23 mouse cellular contexts compared by ENCODE assay signal in the genomic region with DNA sequence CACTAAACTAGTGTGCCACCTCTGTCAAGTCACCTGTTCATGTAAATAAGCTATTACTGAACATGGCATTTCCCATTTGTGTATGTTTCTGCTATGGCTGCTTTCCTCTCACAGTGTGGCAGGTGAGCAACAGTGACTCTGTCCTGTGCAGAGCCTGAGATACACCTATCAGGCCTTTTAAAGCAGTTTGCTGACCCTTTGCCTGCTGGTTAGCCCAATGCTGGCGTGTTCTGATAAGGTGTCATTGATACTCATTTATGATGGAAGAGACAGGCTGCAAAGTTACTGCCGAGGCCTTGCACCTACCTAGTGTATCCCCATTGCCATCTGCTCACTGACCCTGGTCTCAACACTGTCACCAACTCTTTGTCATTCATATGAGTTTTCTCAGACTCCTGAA.
DNase-seq lines count a peak whose midpoint lies in the region; ATAC-seq and TF ChIP-seq lines count a peak whose summit lies in the region.
"Had no signal": no experiment of that assay in that cellular context is flagged by ENCODE, and none has a peak within 500 bp of the region (broad histone marks: within the 10 kb centered on the region; RNA-seq: fewer than 3 reads in every experiment).

No protein-coding gene starts in this region.

- H3K27me3 ChIP-seq in hindbrain, embryonic 10.5 days (ENCODE audit: insufficient read depth, poor library complexity, severe bottlenecking), result no peaks in the 10 kb centered on the region
- no peaks in the 10 kb centered on the region for H3K27me3 ChIP-seq in hindbrain, embryonic 11.5 days (ENCODE audit: control insufficient read depth, insufficient read depth, low read length)
- no peaks in the 10 kb centered on the region for H3K27me3 ChIP-seq in liver, embryonic 14.5 days (ENCODE audit: control insufficient read depth, insufficient read depth, low read length)
- H3K27me3 ChIP-seq in heart, embryonic 12.5 days (replicated peaks), result no peaks in the 10 kb centered on the region
- H3K27me3 ChIP-seq: CH12.LX; embryonic facial prominence, embryonic 13.5 days; forebrain, embryonic 12.5 days; stomach, embryonic 15.5 days had no signal

- H3K4me3 ChIP-seq in hindbrain, embryonic 10.5 days, result no peak overlapping the region
- H3K4me3 ChIP-seq in hindbrain, embryonic 11.5 days (ENCODE audit: low read depth, low read length), result no peak overlapping the region
- no peak overlapping the region for H3K4me3 ChIP-seq in liver, embryonic 14.5 days (ENCODE audit: insufficient read depth in 1 of 2, low read depth in 2 of 2, low read length in 2 of 2)
- H3K4me3 ChIP-seq in heart, embryonic 12.5 days, result no peak overlapping the region
- H3K4me3 ChIP-seq: embryonic facial prominence, embryonic 13.5 days; erythroblast, embryonic 14.5 days; forebrain, embryonic 12.5 days; stomach, embryonic 15.5 days had no signal

- H3K27ac ChIP-seq in hindbrain, embryonic 10.5 days, result peak overlapping the region; percentile 50; the same call in 1 of the 2 replicates
- H3K27ac ChIP-seq in hindbrain, embryonic 11.5 days (ENCODE audit: low read depth, low read length), result no peak overlapping the region
- peak overlapping the region; percentile 51 for H3K27ac ChIP-seq in liver, embryonic 14.5 days
- no peak overlapping the region for H3K27ac ChIP-seq in heart, embryonic 12.5 days (ENCODE audit: poor library complexity, severe bottlenecking)
- H3K27ac ChIP-seq: embryonic facial prominence, embryonic 13.5 days; forebrain, embryonic 12.5 days; hindbrain, embryonic 14.5 days; stomach, embryonic 15.5 days had no signal

- peak; percentile 75 for TF ChIP-seq EP300 in liver, embryonic 14.5 days (IDR thresholded peaks at IDR 0.05; ENCODE audit: low read depth)

- H3K9ac ChIP-seq in hindbrain, embryonic 11.5 days (ENCODE audit: low read depth, low read length), result no peak overlapping the region
- no peak overlapping the region; the same call in 1 of the 2 replicates for H3K9ac ChIP-seq in liver, embryonic 14.5 days (replicated peaks)
- H3K9ac ChIP-seq in heart, embryonic 12.5 days, result no peak overlapping the region
- H3K9ac ChIP-seq: embryonic facial prominence, embryonic 13.5 days; forebrain, embryonic 12.5 days; forebrain, postnatal 0 days; hindbrain, embryonic 14.5 days; stomach, embryonic 15.5 days had no signal

- peaks cover 31% of the 10 kb centered on the region for H3K4me1 ChIP-seq in hindbrain, embryonic 10.5 days (replicated peaks)
- H3K4me1 ChIP-seq in hindbrain, embryonic 11.5 days (replicated peaks; ENCODE audit: control insufficient read depth, insufficient read depth, low read length), result no peaks in the 10 kb centered on the region
- peaks cover 45 to 50% of the 10 kb centered on the region in 2 experiments for H3K4me1 ChIP-seq in liver, embryonic 14.5 days (replicated peaks; ENCODE audit: control insufficient read depth in 2 of 2, insufficient read depth in 2 of 2, low read length in 1 of 2)
- peaks cover 69% of the 10 kb centered on the region for H3K4me1 ChIP-seq in heart, embryonic 12.5 days (replicated peaks)
- H3K4me1 ChIP-seq: stomach, embryonic 15.5 days had no signal

- 77% methylated on average over 2 of the region's 2 CpGs for WGBS in hindbrain, embryonic 10.5 days
- 52% methylated on average over 2 of the region's 2 CpGs for WGBS in hindbrain, embryonic 11.5 days
- 18% methylated on average over 2 of the region's 2 CpGs for WGBS in liver, embryonic 14.5 days (ENCODE audit: insufficient replicate concordance)
- 80% methylated on average over 2 of the region's 2 CpGs for WGBS in heart, embryonic 12.5 days

- ATAC-seq in hindbrain, embryonic 11.5 days (ENCODE audit: low FRiP score), result no peak
- ATAC-seq in erythroid progenitor cell, adult 5-6 weeks (replicated peaks; ENCODE audit: low FRiP score, poor library complexity, severe bottlenecking), result peak; percentile 23; the same call in 1 of the 2 replicates
- peak; percentile 61 for ATAC-seq in liver, embryonic 14.5 days (ENCODE audit: insufficient read depth)
- ATAC-seq in heart, embryonic 12.5 days (ENCODE audit: insufficient number of reproducible peaks, low FRiP score), result no peak
- ATAC-seq: forebrain, postnatal 0 days; midbrain, embryonic 16.5 days had no signal

- no peaks in the 10 kb centered on the region for H3K36me3 ChIP-seq in hindbrain, embryonic 10.5 days
- H3K36me3 ChIP-seq in hindbrain, embryonic 11.5 days (ENCODE audit: control insufficient read depth, insufficient read depth, low read length), result no peaks in the 10 kb centered on the region
- H3K36me3 ChIP-seq in liver, embryonic 14.5 days (replicated peaks; ENCODE audit: control insufficient read depth, insufficient read depth, low read depth), result no peaks in the 10 kb centered on the region
- peaks cover 4% of the 10 kb centered on the region for H3K36me3 ChIP-seq in heart, embryonic 12.5 days
- H3K36me3 ChIP-seq: embryonic facial prominence, embryonic 13.5 days; forebrain, embryonic 12.5 days; stomach, embryonic 15.5 days had no signal

- H3K4me2 ChIP-seq in hindbrain, embryonic 11.5 days (replicated peaks; ENCODE audit: low read depth, low read length), result no peak overlapping the region
- peak overlapping the region; percentile 15 for H3K4me2 ChIP-seq in liver, embryonic 14.5 days (ENCODE audit: low read depth)
- H3K4me2 ChIP-seq in heart, embryonic 12.5 days, result no peak overlapping the region
- H3K4me2 ChIP-seq: embryonic facial prominence, embryonic 13.5 days; forebrain, embryonic 12.5 days; hindbrain, embryonic 14.5 days; stomach, embryonic 15.5 days had no signal

- H3K9me3 ChIP-seq in hindbrain, embryonic 10.5 days, result no peaks in the 10 kb centered on the region
- H3K9me3 ChIP-seq in hindbrain, embryonic 11.5 days (ENCODE audit: control insufficient read depth, low read length), result no peaks in the 10 kb centered on the region
- no peaks in the 10 kb centered on the region for H3K9me3 ChIP-seq in liver, embryonic 14.5 days (ENCODE audit: control insufficient read depth, low read length)
- no peaks in the 10 kb centered on the region for H3K9me3 ChIP-seq in heart, embryonic 12.5 days (replicated peaks)
- H3K9me3 ChIP-seq: embryonic facial prominence, embryonic 13.5 days; forebrain, embryonic 12.5 days; stomach, embryonic 15.5 days had no signal

- TF ChIP-seq CTCF in liver, embryonic 14.5 days (IDR thresholded peaks at IDR 0.05; ENCODE audit: low read depth), result no peak

- no peak for DNase-seq in hindbrain, embryonic 10.5 days (ENCODE audit: low spot score)
- DNase-seq in hindbrain, embryonic 11.5 days (ENCODE audit: low spot score), result no peak
- peak; percentile 37 to 55 (median 42) for DNase-seq in liver, embryonic 14.5 days (ENCODE audit: low read depth in 3 of 3, low spot score in 3 of 3)
- DNase-seq in layer of hippocampus, postnatal 25 days (ENCODE audit: extremely low spot score in 1 of 2, low spot score in 1 of 2), result no peak
- DNase-seq in urinary bladder, postnatal 10 days (ENCODE audit: low spot score), result no peak
- DNase-seq: adrenal gland, postnatal 10 days; cerebellum, adult 18-20 months; cerebellum, postnatal 10 days; forebrain, postnatal 0 days; heart, postnatal 36 days; kidney, adult 18-20 months; kidney, postnatal 36 days; lung, postnatal 36 days; right cerebral cortex, postnatal 25 days had no signal

Comparison
In these comparisons a context has a peak if more than half of its experiments do, and no peak if none do; other contexts are left out.
1. H3K27ac ChIP-seq: peak in hindbrain, embryonic 10.5 days (single experiment) and liver, embryonic 14.5 days (single experiment); none in hindbrain, embryonic 11.5 days (single experiment) and heart, embryonic 12.5 days (single experiment).
2. DNase-seq: peak in liver, embryonic 14.5 days (3 of 3); none in hindbrain, embryonic 10.5 days (single experiment), hindbrain, embryonic 11.5 days (single experiment), layer of hippocampus, postnatal 25 days (0 of 2) and urinary bladder, postnatal 10 days (single experiment).
3. ATAC-seq: peak in erythroid progenitor cell, adult 5-6 weeks (single experiment) and liver, embryonic 14.5 days (single experiment); none in hindbrain, embryonic 11.5 days (single experiment) and heart, embryonic 12.5 days (single experiment).